Mouse (Mus musculus): ENCODE measurements around the gene Slc39a7. TPM values are rescaled to one million over a fixed set of nuclear protein-coding genes. Genes with fewer than 3 reads are reported as not detected.
A peak's percentile ranks its signal among the peaks of the same experiment; 100 is the strongest.

Slc39a7 gene
- polyA plus RNA-seq, 1 experiment from 2014 or later, result 151 TPM

- Histone ChIP-seq H3K9me3 (no peaks in the 10 kb centered on the region), H3K4me3 (replicated peaks) (peak overlapping the region; percentile 96), H3K4me2 (replicated peaks) (peak overlapping the region; percentile 93), H3K27me3 (replicated peaks) (no peaks in the 10 kb centered on the region), H3K27ac (0 out of 2 replicates have a peak overlapping the region, but pooled peaks have one; percentile 97), H3K4me1 (replicated peaks) (peaks cover 64% of the 10 kb centered on the region), H3K9ac (peak overlapping the region; percentile 82), H3K36me3 (0 out of 2 replicates have a peak, but pooled peaks cover 11% of the 10 kb centered on the region)
- 70% methylated on average over 21 of the region's 21 CpGs for WGBS
- no peak for ATAC-seq
Observed at GRCm38 (mm10) chr17:34029890-34030595, 1.4 kb downstream of the Slc39a7 start.

GRCm38 (mm10) chr17:34029150-34029889 is 2.2 kb downstream of the Slc39a7 start:
- 89% methylated on average over 18 of the region's 18 CpGs for WGBS

GRCm38 (mm10) chr17:34028501-34029149 is 2.9 kb downstream of the Slc39a7 start:
- Histone ChIP-seq H3K27me3 (replicated peaks) (no peaks in the 10 kb centered on the region), H3K4me1 (replicated peaks) (peaks cover 68% of the 10 kb centered on the region), H3K9ac (no peak overlapping the region), H3K4me3 (replicated peaks) (peak overlapping the region; percentile 57; the same call in 1 of the 2 replicates), H3K27ac (0 out of 2 replicates have a peak overlapping the region, but pooled peaks have one; percentile 24), H3K9me3 (no peaks in the 10 kb centered on the region), H3K36me3 (0 out of 2 replicates have a peak, but pooled peaks cover 6% of the 10 kb centered on the region), H3K4me2 (replicated peaks) (peak overlapping the region; percentile 94)
- ATAC-seq, result no peak
- WGBS, result 71% methylated on average over 17 of the region's 17 CpGs

More at GRCm38 (mm10) chr17:34029150-34029889, 2.2 kb downstream of the Slc39a7 start:
- Histone ChIP-seq H3K4me1 (replicated peaks) (peaks cover 64% of the 10 kb centered on the region), H3K9ac (peak overlapping the region; percentile 82), H3K27me3 (replicated peaks) (no peaks in the 10 kb centered on the region), H3K4me3 (replicated peaks) (peak overlapping the region; percentile 96; the same call in 1 of the 2 replicates), H3K9me3 (no peaks in the 10 kb centered on the region), H3K36me3 (0 out of 2 replicates have a peak, but pooled peaks cover 11% of the 10 kb centered on the region), H3K4me2 (replicated peaks) (peak overlapping the region; percentile 93), H3K27ac (no peak overlapping the region)
- ATAC-seq, result no peak

- Histone ChIP-seq H3K9ac (peak within 1 kb of the TSS; percentile 67), H3K4me3 (replicated peaks) (peak within 1 kb of the TSS; percentile 57), H3K4me1 (replicated peaks) (peaks cover 60% of the 10 kb centered on the region), H3K27ac (peak within 1 kb of the TSS; percentile 79), H3K9me3 (no peaks in the 10 kb centered on the region), H3K27me3 (replicated peaks) (no peaks in the 10 kb centered on the region), H3K4me2 (replicated peaks) (peak within 1 kb of the TSS; percentile 94), H3K36me3 (0 out of 2 replicates have a peak, but pooled peaks cover 8% of the 10 kb centered on the region)
- WGBS, result 1% methylated on average over 48 of the region's 49 CpGs
- ATAC-seq, result peak; percentile 77
Observed at GRCm38 (mm10) chr17:34027656-34028223, 3.7 kb downstream of the Slc39a7 start, which contains the start of gene H2-Ke6. Gene H2-Ke6, minus strand, starts transcription at chr17:34028060.

- WGBS, result 11% methylated on average over 36 of the region's 36 CpGs
Observed at GRCm38 (mm10) chr17:34026917-34027655, 4.4 kb downstream of the Slc39a7 start.

GRCm38 (mm10) chr17:34026221-34026620 is 5.3 kb downstream of the Slc39a7 start:
- Histone ChIP-seq H3K4me3 (replicated peaks) (no peak overlapping the region; the same call in 1 of the 2 replicates), H3K9ac (no peak overlapping the region), H3K27me3 (replicated peaks) (no peaks in the 10 kb centered on the region), H3K4me2 (replicated peaks) (peak overlapping the region; percentile 94), H3K36me3 (peaks cover 15% of the 10 kb centered on the region), H3K4me1 (replicated peaks) (peaks cover 57% of the 10 kb centered on the region), H3K27ac (no peak overlapping the region), H3K9me3 (no peaks in the 10 kb centered on the region)
- 33% methylated on average over 2 of the region's 2 CpGs for WGBS
- no peak for ATAC-seq

More at GRCm38 (mm10) chr17:34026917-34027655, 4.4 kb downstream of the Slc39a7 start:
- peak overlapping the region; percentile 79 for H3K27ac ChIP-seq
- 0 out of 2 replicates have a peak, but pooled peaks cover 9% of the 10 kb centered on the region for H3K36me3 ChIP-seq
- no peak for ATAC-seq
- H3K9ac ChIP-seq, result peak overlapping the region; percentile 67
- H3K27me3 ChIP-seq (replicated peaks), result no peaks in the 10 kb centered on the region
- H3K9me3 ChIP-seq, result no peaks in the 10 kb centered on the region
- peak overlapping the region; percentile 94 for H3K4me2 ChIP-seq (replicated peaks)
- H3K4me1 ChIP-seq (replicated peaks), result peaks cover 57% of the 10 kb centered on the region
- H3K4me3 ChIP-seq (replicated peaks), result peak overlapping the region; percentile 57

- Histone ChIP-seq H3K9ac (peak overlapping the region; percentile 73; the same call in 1 of the 2 replicates), H3K27me3 (replicated peaks) (no peaks in the 10 kb centered on the region), H3K4me3 (replicated peaks) (peak overlapping the region; percentile 79), H3K4me1 (replicated peaks) (peaks cover 57% of the 10 kb centered on the region), H3K27ac (no peak overlapping the region), H3K9me3 (no peaks in the 10 kb centered on the region), H3K4me2 (replicated peaks) (peak overlapping the region; percentile 94), H3K36me3 (peaks cover 19% of the 10 kb centered on the region)
- ATAC-seq, result no peak
- WGBS, result 23% methylated on average over 7 of the region's 7 CpGs
Observed at GRCm38 (mm10) chr17:34025756-34026151, 5.7 kb downstream of the Slc39a7 start.

- peak overlapping the region; percentile 92 for H3K27ac ChIP-seq
- H3K36me3 ChIP-seq, result peaks cover 21% of the 10 kb centered on the region
- peak overlapping the region; percentile 73 for H3K9ac ChIP-seq
- no peaks in the 10 kb centered on the region for H3K9me3 ChIP-seq
- 1% methylated on average over 56 of the region's 57 CpGs for WGBS
- peak; percentile 26 for ATAC-seq
- H3K27me3 ChIP-seq (replicated peaks), result no peaks in the 10 kb centered on the region
- peak overlapping the region; percentile 79 for H3K4me3 ChIP-seq (replicated peaks)
- H3K4me2 ChIP-seq (replicated peaks), result peak overlapping the region; percentile 94
- peaks cover 51% of the 10 kb centered on the region for H3K4me1 ChIP-seq (replicated peaks)
Observed at GRCm38 (mm10) chr17:34024861-34025755, 6.4 kb downstream of the Slc39a7 start.

- Histone ChIP-seq H3K4me3 (replicated peaks) (peak within 1 kb of the TSS; percentile 79), H3K4me1 (replicated peaks) (peaks cover 43% of the 10 kb centered on the region), H3K9ac (peak within 1 kb of the TSS; percentile 73), H3K9me3 (no peaks in the 10 kb centered on the region), H3K27me3 (replicated peaks) (no peaks in the 10 kb centered on the region), H3K36me3 (peaks cover 21% of the 10 kb centered on the region), H3K27ac (peak within 1 kb of the TSS; percentile 92), H3K4me2 (replicated peaks) (peak within 1 kb of the TSS; percentile 94)
- peak; percentile 76 for ATAC-seq
- WGBS, result under 1% methylated on average over 48 of the region's 58 CpGs
Observed at GRCm38 (mm10) chr17:34024317-34024821, 7.1 kb downstream of the Slc39a7 start, which contains the start of gene Ring1. Gene Ring1, minus strand, starts transcription at chr17:34024680.

- Histone ChIP-seq H3K27me3 (replicated peaks) (no peaks in the 10 kb centered on the region), H3K4me3 (replicated peaks) (peak overlapping the region; percentile 79), H3K4me2 (replicated peaks) (peak overlapping the region; percentile 94), H3K4me1 (replicated peaks) (peaks cover 36% of the 10 kb centered on the region), H3K36me3 (peaks cover 16% of the 10 kb centered on the region), H3K9me3 (no peaks in the 10 kb centered on the region), H3K9ac (peak overlapping the region; percentile 73; the same call in 1 of the 2 replicates), H3K27ac (no peak overlapping the region)
- 62% methylated on average over 9 of the region's 9 CpGs for whole genome bisulfite sequencing
- ATAC-seq, result no peak
Observed at GRCm38 (mm10) chr17:34023678-34024077, 7.8 kb downstream of the Slc39a7 start.

Measured in intestine, embryonic 15.5 days (tissue).